Mouse (Mus musculus): Measurements from ENCODE around the gene Cdkn1c.

GRCm38 (mm10) chr7:143419585-143420160, 41.2 kb downstream of the Cdkn1c start:
- TF ChIP-seq CTCF (IDR thresholded peaks at IDR 0.05; ENCODE audit: extremely low read depth, insufficient read depth, insufficient read length, insufficient replicate concordance) = no peak
- TF ChIP-seq POLR2A (IDR thresholded peaks at IDR 0.05; ENCODE audit: low read depth, low read length) = no peak
